Mouse (Mus musculus) forebrain, embryonic 15.5 days (tissue): ENCODE measurements around the gene Itga7. TPM values are rescaled to one million over a fixed set of nuclear protein-coding genes. Genes with fewer than 3 reads are reported as not detected.

Experiments
- ATAC-seq: fragments of 200-750 bp; cut with Nextera tagmentation; replicated peaks from 2 replicates; pipeline ENCODE4 v1.8.0; 2017; ENCODE audit warnings: mild to moderate bottlenecking, moderate TSS enrichment, moderate library complexity
- H3K27ac ChIP-seq: fragments of 300-500 bp; sonication (generic); replicated peaks from 2 replicates; pipeline ENCODE4 v1.5.1; 2015; ENCODE audit warnings: mild to moderate bottlenecking, inconsistent platforms
- H3K27me3 ChIP-seq: fragments of 300-500 bp; sonication (generic); 2 replicates; pipeline ENCODE4 v1.6.1; 2015; ENCODE audit warnings: inconsistent platforms
- H3K36me3 ChIP-seq: fragments of 300-500 bp; sonication (generic); 2 replicates; pipeline ENCODE4 v1.6.1; 2015; ENCODE audit warnings: mild to moderate bottlenecking, inconsistent platforms
- H3K4me1 ChIP-seq: fragments of 300-500 bp; sonication (generic); 2 replicates; pipeline ENCODE4 v1.6.1; 2015; ENCODE audit warnings: inconsistent platforms
- H3K4me2 ChIP-seq: fragments of 300-500 bp; sonication (generic); replicated peaks from 2 replicates; pipeline ENCODE4 v1.6.1; 2015; ENCODE audit warnings: mild to moderate bottlenecking, inconsistent platforms
- H3K4me3 ChIP-seq: fragments of 300-500 bp; sonication (generic); 2 replicates; pipeline ENCODE4 v1.5.1; 2015; ENCODE audit warnings: mild to moderate bottlenecking, inconsistent platforms
- H3K9ac ChIP-seq: fragments of 300-500 bp; sonication (generic); replicated peaks from 2 replicates; pipeline ENCODE4 v1.6.1; 2015; ENCODE audit warnings: mild to moderate bottlenecking, inconsistent platforms
- H3K9me3 ChIP-seq: fragments of 300-500 bp; sonication (generic); 2 replicates; pipeline ENCODE4 v1.6.1; 2016; ENCODE audit warnings: inconsistent platforms
- WGBS: fragments of 180-500 bp; shearing (Covaris S2); methylation state at CpG from one replicate; pipeline ENCODE4 v1.1.7; 2015; ENCODE audit warnings: mixed read lengths; 5-methylcytosine and 5-hydroxymethylcytosine counted together
- polyA plus RNA-seq: library from polyadenylated mRNA; unstranded; fragments of >200 nt; fragmentation: Nextera tagmentation; extraction: Ambion mirVana; gene quantifications from 2 replicates; pipeline ENCODE4 v1.2.1, GENCODE M21; 2015

Gene Itga7
- polyA plus RNA-seq, 1 experiment from 2014 or later: 2.1 TPM

DNA sequence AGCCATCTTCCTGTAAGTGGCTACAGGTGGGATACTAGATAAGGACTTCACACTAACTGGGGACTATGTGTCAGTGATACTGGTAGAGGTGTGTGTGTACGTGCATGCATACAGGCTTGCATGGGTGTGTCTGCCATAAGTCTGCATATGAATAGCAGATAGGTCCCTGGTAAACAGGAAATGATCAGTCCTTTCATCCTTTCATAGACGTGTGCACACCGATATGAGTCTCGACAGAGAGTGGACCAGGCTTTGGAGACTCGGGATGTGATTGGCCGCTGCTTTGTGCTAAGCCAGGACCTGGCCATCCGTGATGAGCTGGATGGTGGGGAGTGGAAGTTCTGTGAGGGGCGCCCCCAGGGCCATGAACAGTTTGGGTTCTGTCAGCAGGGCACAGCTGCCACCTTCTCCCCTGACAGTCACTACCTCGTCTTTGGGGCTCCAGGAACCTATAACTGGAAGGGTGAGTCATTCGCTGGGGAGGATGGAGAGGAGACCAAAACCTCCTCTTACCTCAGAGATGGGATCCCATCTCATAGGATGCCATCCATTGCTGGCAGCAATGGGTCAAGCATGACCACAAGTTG is 7.0 kb downstream of the Itga7 start:
- Histone ChIP-seq H3K27ac (no peak overlapping the region), H3K9me3 (no peaks in the 10 kb centered on the region), H3K27me3 (peaks cover 6% of the 10 kb centered on the region), H3K9ac (no peak overlapping the region), H3K4me1 (no peaks in the 10 kb centered on the region), H3K36me3 (no peaks in the 10 kb centered on the region), H3K4me2 (no peak overlapping the region), H3K4me3 (no peak overlapping the region)
- ATAC-seq: no peak
- 79% methylated on average over 10 of the region's 10 CpGs for WGBS

DNA sequence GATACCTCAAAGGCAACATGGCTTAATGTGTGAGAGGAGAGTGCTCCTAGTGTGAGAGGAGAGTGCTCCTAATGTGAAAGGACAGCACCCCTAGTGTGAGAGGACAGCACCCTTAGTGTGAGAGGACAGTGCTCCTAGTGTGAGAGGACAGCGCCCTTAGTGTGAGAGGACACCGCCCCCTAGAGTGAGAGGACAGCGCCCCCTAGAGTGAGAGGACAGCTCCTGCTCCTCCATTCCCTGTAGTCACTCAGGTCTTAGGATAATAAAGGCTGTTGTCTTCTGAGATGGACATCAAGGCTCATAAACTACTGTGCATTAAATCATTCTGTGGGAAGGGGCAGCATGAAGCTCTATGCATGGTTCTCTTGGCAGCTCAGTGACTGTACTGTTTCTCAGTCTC is 12.1 kb downstream of the Itga7 start:
- H3K4me1 ChIP-seq: no peaks in the 10 kb centered on the region
- WGBS: 18% methylated on average over 3 of the region's 3 CpGs
- H3K9me3 ChIP-seq: no peaks in the 10 kb centered on the region
- no peaks in the 10 kb centered on the region for H3K27me3 ChIP-seq
- no peak overlapping the region for H3K27ac ChIP-seq
- H3K36me3 ChIP-seq: no peaks in the 10 kb centered on the region
- no peak overlapping the region for H3K9ac ChIP-seq
- no peak overlapping the region for H3K4me3 ChIP-seq
- no peak for ATAC-seq
- H3K4me2 ChIP-seq: no peak overlapping the region

DNA sequence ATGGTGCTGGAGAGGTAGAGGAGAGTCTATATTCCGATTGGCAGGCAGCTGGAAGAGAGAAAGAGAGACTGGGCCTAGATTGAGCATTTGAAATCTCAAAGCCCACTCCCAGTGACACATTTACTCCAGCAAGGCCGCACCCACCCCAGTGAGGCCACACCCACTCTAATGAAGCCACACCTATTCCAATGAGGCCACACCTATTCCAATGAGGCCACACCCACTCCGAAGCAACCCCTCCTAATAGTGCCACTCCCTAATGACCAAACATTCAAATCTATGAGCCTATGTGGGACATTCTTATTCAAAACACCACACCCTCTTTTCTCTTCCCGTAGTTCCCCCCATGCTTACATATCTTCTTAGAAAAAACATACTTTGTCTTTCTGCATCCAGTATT is 13.9 kb downstream of the Itga7 start:
- H3K36me3 ChIP-seq: no peaks in the 10 kb centered on the region
- H3K9ac ChIP-seq: no peak overlapping the region
- ATAC-seq: no peak
- H3K4me1 ChIP-seq: no peaks in the 10 kb centered on the region
- 90% methylated on average over 4 of the region's 4 CpGs for WGBS
- H3K4me2 ChIP-seq: no peak overlapping the region
- no peaks in the 10 kb centered on the region for H3K9me3 ChIP-seq
- no peak overlapping the region for H3K4me3 ChIP-seq
- no peak overlapping the region for H3K27ac ChIP-seq
- no peaks in the 10 kb centered on the region for H3K27me3 ChIP-seq

GRCm38 (mm10) chr10:128950208-128950887 is 16.7 kb downstream of the Itga7 start:
- Histone ChIP-seq H3K4me3 (no peak overlapping the region), H3K9me3 (no peaks in the 10 kb centered on the region), H3K36me3 (no peaks in the 10 kb centered on the region), H3K9ac (no peak overlapping the region), H3K27me3 (no peaks in the 10 kb centered on the region), H3K4me2 (no peak overlapping the region), H3K27ac (no peak overlapping the region), H3K4me1 (no peaks in the 10 kb centered on the region)
- ATAC-seq: no peak
- WGBS: 73% methylated on average over 16 of the region's 16 CpGs

- no peak for ATAC-seq
- no peaks in the 10 kb centered on the region for H3K9me3 ChIP-seq
Observed at GRCm38 (mm10) chr10:128958340-128958739, 24.7 kb downstream of the Itga7 start.

GRCm38 (mm10) chr10:128960142-128960541 is 26.5 kb downstream of the Itga7 start:
- Histone ChIP-seq H3K4me1 (no peaks in the 10 kb centered on the region), H3K9me3 (no peaks in the 10 kb centered on the region), H3K27ac (no peak overlapping the region), H3K27me3 (no peaks in the 10 kb centered on the region), H3K36me3 (no peaks in the 10 kb centered on the region), H3K4me2 (no peak overlapping the region), H3K4me3 (no peak overlapping the region), H3K9ac (no peak overlapping the region)
- WGBS: 79% methylated on average over 4 of the region's 4 CpGs
- ATAC-seq: no peak

More at GRCm38 (mm10) chr10:128958340-128958739, 24.7 kb downstream of the Itga7 start:
- no peaks in the 10 kb centered on the region for H3K4me1 ChIP-seq
- H3K27me3 ChIP-seq: no peaks in the 10 kb centered on the region
- H3K27ac ChIP-seq: no peak overlapping the region
- no peaks in the 10 kb centered on the region for H3K36me3 ChIP-seq
- H3K4me2 ChIP-seq: no peak overlapping the region
- H3K9ac ChIP-seq: no peak overlapping the region
- H3K4me3 ChIP-seq: no peak overlapping the region
- 78% methylated on average over 10 of the region's 10 CpGs for WGBS

GRCm38 (mm10) chr10:128960590-128961584 is 27.3 kb downstream of the Itga7 start, which contains the start of gene Mettl7b:
Gene Mettl7b, minus strand, starts transcription at chr10:128960988.
- Histone ChIP-seq H3K27ac (no peak within 1 kb of the TSS), H3K9me3 (no peaks in the 10 kb centered on the region), H3K4me1 (no peaks in the 10 kb centered on the region), H3K36me3 (no peaks in the 10 kb centered on the region), H3K4me3 (no peak within 1 kb of the TSS), H3K27me3 (no peaks in the 10 kb centered on the region), H3K9ac (no peak within 1 kb of the TSS), H3K4me2 (no peak within 1 kb of the TSS)
- no peak for ATAC-seq
- 87% methylated on average over 12 of the region's 12 CpGs for WGBS

DNA sequence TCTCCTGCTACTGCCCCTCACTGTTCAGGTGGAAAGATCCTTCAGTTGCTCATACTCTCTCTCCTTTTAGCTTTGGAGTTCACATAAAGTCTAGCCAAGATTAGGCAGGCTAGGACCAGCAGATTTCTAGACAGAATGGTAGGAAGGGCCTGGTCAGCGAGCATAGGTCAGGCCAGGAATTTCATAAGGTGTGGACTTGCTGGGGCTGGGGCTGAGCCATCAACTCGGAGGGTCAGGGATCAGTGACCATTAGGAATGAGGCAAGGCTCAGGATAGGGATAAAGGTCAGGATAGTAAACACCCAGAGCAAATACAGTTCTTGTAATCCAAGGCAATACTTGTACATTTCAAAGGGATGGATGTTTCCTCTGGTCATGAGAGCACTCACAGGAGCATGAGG is 31.3 kb downstream of the Itga7 start:
- no peaks in the 10 kb centered on the region for H3K4me1 ChIP-seq
- ATAC-seq: no peak
- no peaks in the 10 kb centered on the region for H3K9me3 ChIP-seq
- H3K27ac ChIP-seq: no peak overlapping the region
- H3K4me3 ChIP-seq: no peak overlapping the region
- no peaks in the 10 kb centered on the region for H3K27me3 ChIP-seq
- H3K4me2 ChIP-seq: no peak overlapping the region
- no peak overlapping the region for H3K9ac ChIP-seq
- no peaks in the 10 kb centered on the region for H3K36me3 ChIP-seq
- WGBS: 68% methylated on average over 2 of the region's 2 CpGs

DNA sequence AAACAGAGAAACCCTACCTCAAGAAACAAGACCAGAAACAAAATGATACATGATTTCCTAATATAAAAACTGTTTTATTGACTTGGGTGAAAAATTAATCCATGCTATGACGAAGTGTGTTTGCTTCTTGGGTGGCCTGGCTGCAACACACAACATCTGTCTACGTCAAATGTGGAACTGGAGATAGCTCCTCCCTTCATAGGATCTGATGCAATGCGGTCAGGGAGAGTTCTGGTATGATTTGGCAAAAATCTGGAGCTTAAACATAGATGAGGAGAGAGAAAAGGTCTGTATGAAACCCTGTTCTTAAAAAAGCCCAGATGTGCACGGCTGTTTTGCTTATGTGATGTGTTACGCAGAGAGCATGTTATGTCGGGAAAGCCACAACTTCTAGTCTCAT is 32.3 kb downstream of the Itga7 start:
- WGBS: 90% methylated on average over 6 of the region's 6 CpGs
- Histone ChIP-seq H3K36me3 (no peaks in the 10 kb centered on the region), H3K9me3 (no peaks in the 10 kb centered on the region), H3K4me2 (no peak overlapping the region), H3K27ac (no peak overlapping the region), H3K9ac (no peak overlapping the region), H3K27me3 (no peaks in the 10 kb centered on the region), H3K4me3 (no peak overlapping the region), H3K4me1 (no peaks in the 10 kb centered on the region)
- no peak for ATAC-seq

DNA sequence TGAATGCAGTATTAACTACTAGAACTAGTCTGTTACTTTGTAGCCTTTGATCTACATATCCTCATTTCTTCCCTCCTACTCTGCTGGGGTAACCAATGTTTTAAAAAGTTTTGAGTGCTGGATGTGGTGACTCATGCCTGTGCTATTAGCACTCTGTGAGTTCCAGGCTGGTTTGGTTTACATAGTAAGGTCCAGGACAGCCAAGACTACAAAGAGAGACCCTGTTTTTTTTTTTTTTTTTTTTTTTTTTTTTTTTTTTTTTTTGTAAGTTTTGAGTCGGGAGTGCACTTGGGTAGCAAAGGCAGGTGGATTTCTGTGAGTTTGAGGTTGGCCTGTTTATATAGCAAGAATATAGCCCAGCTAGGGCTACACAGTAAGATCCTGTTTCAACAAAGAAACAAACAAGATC is 34.7 kb downstream of the Itga7 start:
- 52% methylated on average over 1 of the region's 1 CpGs for WGBS
- no peaks in the 10 kb centered on the region for H3K4me1 ChIP-seq
- H3K36me3 ChIP-seq: no peaks in the 10 kb centered on the region
- no peak overlapping the region for H3K4me2 ChIP-seq
- no peak overlapping the region for H3K9ac ChIP-seq
- H3K27me3 ChIP-seq: no peaks in the 10 kb centered on the region
- H3K9me3 ChIP-seq: no peaks in the 10 kb centered on the region
- no peak for ATAC-seq
- no peak overlapping the region for H3K4me3 ChIP-seq
- no peak overlapping the region for H3K27ac ChIP-seq

DNA sequence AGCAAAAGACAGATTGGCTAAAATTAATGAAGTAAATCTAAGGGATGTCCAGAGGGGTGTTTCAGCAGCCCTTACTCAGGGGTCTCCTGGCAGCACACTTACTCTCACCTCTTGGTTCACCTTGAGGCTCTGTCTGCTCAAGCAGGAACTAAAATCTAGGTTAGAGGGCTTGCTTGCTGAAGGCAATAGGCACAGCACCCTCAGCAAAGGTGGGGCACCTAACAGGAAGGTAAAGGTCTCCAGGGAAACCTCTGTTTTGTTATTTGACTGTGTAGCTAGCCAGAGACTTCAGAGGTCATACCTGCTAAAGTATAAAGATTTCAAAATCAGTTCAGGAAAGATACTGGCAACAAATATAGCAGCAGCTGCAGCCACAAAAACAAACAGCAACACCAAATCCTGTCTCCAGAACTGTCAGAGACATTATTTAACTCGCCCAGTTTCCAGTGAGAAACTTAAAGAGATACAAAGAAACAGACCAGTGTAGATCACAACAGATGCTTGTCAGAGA is 37.2 kb downstream of the Itga7 start:
- Histone ChIP-seq H3K4me1 (no peaks in the 10 kb centered on the region), H3K4me2 (no peak overlapping the region), H3K36me3 (no peaks in the 10 kb centered on the region), H3K9me3 (no peaks in the 10 kb centered on the region), H3K27me3 (no peaks in the 10 kb centered on the region), H3K4me3 (no peak overlapping the region), H3K9ac (no peak overlapping the region), H3K27ac (no peak overlapping the region)
- 54% methylated on average over 1 of the region's 1 CpGs for WGBS
- ATAC-seq: no peak

DNA sequence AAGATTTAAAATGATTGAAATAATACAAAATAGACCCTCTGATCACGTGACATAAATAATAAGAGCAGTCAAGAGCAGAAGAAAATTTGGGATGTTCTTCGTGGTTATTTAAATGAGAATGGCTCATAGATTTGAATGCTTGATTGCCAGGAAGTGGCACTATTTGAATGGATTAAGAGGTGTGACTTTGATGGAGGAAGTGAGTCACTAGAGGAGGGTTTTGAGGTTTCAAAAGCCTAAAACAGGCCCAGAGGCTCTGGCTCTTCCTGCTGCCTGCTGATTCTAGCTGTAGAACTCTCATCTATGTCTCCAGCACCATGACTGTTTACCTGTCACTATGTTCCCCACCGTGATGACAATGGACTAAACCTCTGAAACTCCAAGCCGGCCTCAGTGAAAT is 39.2 kb downstream of the Itga7 start:
- H3K27me3 ChIP-seq: no peaks in the 10 kb centered on the region
- ATAC-seq: no peak
- 79% methylated on average over 4 of the region's 4 CpGs for WGBS
- no peaks in the 10 kb centered on the region for H3K4me1 ChIP-seq
- no peak overlapping the region for H3K27ac ChIP-seq
- no peaks in the 10 kb centered on the region for H3K9me3 ChIP-seq
- no peak overlapping the region for H3K9ac ChIP-seq
- no peak overlapping the region for H3K4me2 ChIP-seq
- H3K36me3 ChIP-seq: no peaks in the 10 kb centered on the region
- no peak overlapping the region for H3K4me3 ChIP-seq
